Mouse (Mus musculus) cerebellum, adult 2 months (tissue): Measurements from ENCODE around the gene Lrrc59.

Experiments
- CTCF ChIP-seq: fragments of 200-500 bp; IDR thresholded peaks from 2 replicates; pipeline ENCODE4 v1.5.1; 2011; ENCODE audit warnings: low read depth, mild to moderate bottlenecking, control low read depth, low read length, moderate library complexity, borderline replicate concordance; ENCODE audit not compliant: insufficient read depth
- POLR2A ChIP-seq: fragments of 200-500 bp; IDR thresholded peaks from 2 replicates; pipeline ENCODE4 v1.6.1; 2011; ENCODE audit warnings: low read length, control low read depth, borderline replicate concordance; ENCODE audit not compliant: insufficient read depth

DNA sequence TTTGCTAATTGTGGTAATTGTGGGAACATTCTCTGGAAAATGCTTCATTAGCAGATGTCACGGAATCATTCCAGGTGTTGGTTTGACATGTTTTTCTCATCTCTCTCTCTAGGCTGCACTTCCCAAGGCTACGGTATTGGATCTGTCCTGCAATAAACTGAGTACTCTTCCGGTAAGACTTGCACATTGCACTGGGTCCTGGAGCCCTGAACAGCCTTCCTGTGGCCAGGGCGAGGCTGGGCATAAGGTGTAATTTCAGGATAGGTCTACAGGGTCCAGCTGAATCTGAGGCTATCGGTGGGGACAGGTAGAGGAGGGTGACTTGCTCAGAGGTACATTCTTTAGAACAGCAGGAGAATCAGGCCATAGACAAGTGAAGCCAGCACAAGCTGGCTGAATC lies 2.4 kb downstream of the Lrrc59 start:
- TF ChIP-seq CTCF (no peak), POLR2A (no peak)
